Mouse (Mus musculus) erythroblast, embryonic 14.5 days (primary cell): Measurements from ENCODE around the gene Nfs1.

Experiments used
- GATA1 ChIP-seq: IDR thresholded peaks from 2 replicates; pipeline ENCODE4 v1.6.1; 2012; ENCODE audit warnings: low read length, inconsistent platforms, mixed read lengths
- TAL1 ChIP-seq: IDR thresholded peaks from 3 replicates; pipeline ENCODE4 v1.6.1; 2012; ENCODE audit warnings: low read length, inconsistent platforms, mixed read lengths

DNA sequence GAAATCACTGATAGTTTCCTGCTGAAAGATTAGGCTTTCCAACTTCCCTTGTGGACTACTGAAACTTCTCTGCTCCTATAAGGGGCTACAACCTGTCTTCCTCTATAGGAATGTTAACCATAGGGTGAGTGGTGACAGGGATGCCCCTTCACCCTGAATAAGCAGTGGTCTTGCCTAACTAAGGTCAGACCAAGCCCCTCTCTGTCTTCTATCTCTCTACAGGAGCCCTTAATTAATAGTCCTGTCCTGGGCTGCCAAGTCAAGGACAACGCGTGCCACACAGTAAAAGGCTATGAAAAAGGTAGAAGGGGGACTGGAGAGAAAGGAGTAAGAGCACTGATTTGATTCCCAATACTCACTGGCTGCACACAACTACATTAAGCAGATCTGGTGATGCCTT, 37.6 kb upstream of the Nfs1 start:
- TF ChIP-seq GATA1 (no peak), TAL1 (no peak)
